Mouse (Mus musculus) monocyte, adult 2 months (primary cell): ENCODE measurements around the gene Rnaseh2b.

Experiments
- DNase-seq, 2 experiments: peaks; one replicate each; pipeline ENCODE4 v3.0.0; 2022; ENCODE audit warnings: low spot score in 2 of 2, low read depth in 1 of 2

Gene Rnaseh2b

GRCm38 (mm10) chr14:62292488-62293339, at the start of gene Rnaseh2b, which contains the start of gene Dleu7:
Gene Rnaseh2b, plus strand, starts transcription at chr14:62292589.
Gene Dleu7, minus strand, starts transcription at chr14:62293047.
- DNase-seq: no peak

- DNase-seq: no peak
Measured at GRCm38 (mm10) chr14:62243530-62243929, 48.9 kb upstream of the Rnaseh2b start.

GRCm38 (mm10) chr14:62245557-62245956, 46.8 kb upstream of the Rnaseh2b start:
- peak; percentile 23 to 66 for DNase-seq

- no peak for DNase-seq
Measured at GRCm38 (mm10) chr14:62248345-62248744, 44.0 kb upstream of the Rnaseh2b start.

GRCm38 (mm10) chr14:62248796-62249195, 43.6 kb upstream of the Rnaseh2b start:
- DNase-seq: no peak

GRCm38 (mm10) chr14:62249251-62249650, 43.1 kb upstream of the Rnaseh2b start:
- no peak for DNase-seq

- no peak for DNase-seq
Measured at GRCm38 (mm10) chr14:62250046-62250445, 42.3 kb upstream of the Rnaseh2b start.

GRCm38 (mm10) chr14:62251999-62252398, 40.4 kb upstream of the Rnaseh2b start:
- DNase-seq: peak in 1 of 2 experiments; percentile 21

GRCm38 (mm10) chr14:62254371-62254770, 38.0 kb upstream of the Rnaseh2b start:
- DNase-seq: no peak

GRCm38 (mm10) chr14:62256066-62256465, 36.3 kb upstream of the Rnaseh2b start:
- no peak for DNase-seq

- DNase-seq: no peak
Measured at GRCm38 (mm10) chr14:62258125-62258524, 34.3 kb upstream of the Rnaseh2b start.

- no peak for DNase-seq
Measured at GRCm38 (mm10) chr14:62258978-62259536, 33.3 kb upstream of the Rnaseh2b start.

- no peak for DNase-seq
Measured at GRCm38 (mm10) chr14:62270698-62271396, 21.5 kb upstream of the Rnaseh2b start.

GRCm38 (mm10) chr14:62273604-62274003, 18.8 kb upstream of the Rnaseh2b start:
- no peak for DNase-seq

GRCm38 (mm10) chr14:62282974-62283373, 9.4 kb upstream of the Rnaseh2b start:
- no peak for DNase-seq

- no peak for DNase-seq
Measured at GRCm38 (mm10) chr14:62288731-62289130, 3.7 kb upstream of the Rnaseh2b start.

- DNase-seq: no peak
Measured at GRCm38 (mm10) chr14:62291406-62291987, 892 bp upstream of the Rnaseh2b start.

GRCm38 (mm10) chr14:62292166-62292487, 262 bp upstream of the Rnaseh2b start:
- no peak for DNase-seq

GRCm38 (mm10) chr14:62298808-62299207, 6.4 kb downstream of the Rnaseh2b start:
- no peak for DNase-seq

- no peak for DNase-seq
Measured at GRCm38 (mm10) chr14:62300031-62300430, 7.6 kb downstream of the Rnaseh2b start.

GRCm38 (mm10) chr14:62307555-62307954, 15.2 kb downstream of the Rnaseh2b start:
- DNase-seq: no peak

GRCm38 (mm10) chr14:62309026-62309425, 16.6 kb downstream of the Rnaseh2b start:
- DNase-seq: no peak
